Mouse (Mus musculus): ENCODE measurements around the gene Fpr3. TPM values are rescaled to one million over a fixed set of nuclear protein-coding genes. Genes with fewer than 3 reads are reported as not detected.

The Fpr3 gene
- polyA plus RNA-seq, 1 experiment from 2014 or later: not detected

- H3K4me3 ChIP-seq (replicated peaks; ENCODE audit: low read depth, low read length): no peak overlapping the region
- ATAC-seq (replicated peaks; ENCODE audit: low FRiP score, low read depth): no peak
- no peak for TF ChIP-seq CTCF (IDR thresholded peaks at IDR 0.05; ENCODE audit: low read depth)
- no peak overlapping the region for H3K4me2 ChIP-seq (ENCODE audit: low read length)
- no peaks in the 10 kb centered on the region for H3K36me3 ChIP-seq (ENCODE audit: insufficient read depth, low read length)
- no peaks in the 10 kb centered on the region; the same call in 1 of the 2 replicates for H3K27me3 ChIP-seq (ENCODE audit: insufficient read depth, low read length)
- no peak overlapping the region for H3K9ac ChIP-seq (ENCODE audit: low read depth, low read length)
- no peak overlapping the region for H3K27ac ChIP-seq
- H3K9me3 ChIP-seq (replicated peaks; ENCODE audit: low read length): no peaks in the 10 kb centered on the region
- DNase-seq (ENCODE audit: low spot score): no peak
- no peaks in the 10 kb centered on the region for H3K4me1 ChIP-seq (replicated peaks; ENCODE audit: insufficient read depth, low read length)
- WGBS: 77% methylated on average over 1 of the region's 1 CpGs
Measured at GRCm38 (mm10) chr17:17879347-17879746, 8.3 kb upstream of the Fpr3 start.

DNA sequence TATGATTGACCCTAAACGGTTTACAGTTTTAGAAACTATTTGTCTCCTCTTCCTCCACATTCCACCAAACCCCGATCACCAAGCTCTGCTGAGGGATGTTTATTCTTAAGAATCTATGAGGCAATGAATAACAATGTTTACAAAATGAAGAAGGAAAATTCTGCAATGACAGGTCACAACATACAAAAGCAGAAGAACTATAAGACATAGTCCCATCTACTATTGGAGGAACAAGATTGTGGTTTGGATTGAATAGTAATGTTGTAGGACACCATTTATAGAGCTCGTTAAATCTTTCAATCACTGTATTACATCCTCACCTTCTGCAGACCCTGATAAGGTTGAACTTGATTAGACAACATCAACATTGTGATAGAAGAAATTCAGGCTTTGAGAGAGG is 5.0 kb upstream of the Fpr3 start:
- no peaks in the 10 kb centered on the region for H3K4me1 ChIP-seq (replicated peaks; ENCODE audit: insufficient read depth, low read length)
- H3K36me3 ChIP-seq (ENCODE audit: insufficient read depth, low read length): no peaks in the 10 kb centered on the region
- TF ChIP-seq CTCF (IDR thresholded peaks at IDR 0.05; ENCODE audit: low read depth): no peak
- DNase-seq (ENCODE audit: low spot score) (no peak), ATAC-seq (replicated peaks; ENCODE audit: low FRiP score, low read depth) (no peak)
- H3K9me3 ChIP-seq (replicated peaks; ENCODE audit: low read length): no peaks in the 10 kb centered on the region
- no peak overlapping the region for H3K9ac ChIP-seq (ENCODE audit: low read depth, low read length)
- WGBS: 78% methylated on average over 3 of the region's 3 CpGs
- H3K4me2 ChIP-seq (ENCODE audit: low read length): no peak overlapping the region
- H3K27me3 ChIP-seq (ENCODE audit: insufficient read depth, low read length): no peaks in the 10 kb centered on the region; the same call in 1 of the 2 replicates
- H3K4me3 ChIP-seq (replicated peaks; ENCODE audit: low read depth, low read length): no peak overlapping the region
- H3K27ac ChIP-seq: no peak overlapping the region

- no peak within 1 kb of the TSS for H3K27ac ChIP-seq
- H3K4me2 ChIP-seq (ENCODE audit: low read length): no peak within 1 kb of the TSS
- no peak within 1 kb of the TSS for H3K4me3 ChIP-seq (replicated peaks; ENCODE audit: low read depth, low read length)
- H3K9ac ChIP-seq (ENCODE audit: low read depth, low read length): no peak within 1 kb of the TSS
- DNase-seq (ENCODE audit: low spot score): no peak
- no peaks in the 10 kb centered on the region; the same call in 1 of the 2 replicates for H3K27me3 ChIP-seq (ENCODE audit: insufficient read depth, low read length)
- H3K4me1 ChIP-seq (replicated peaks; ENCODE audit: insufficient read depth, low read length): no peaks in the 10 kb centered on the region
- 55% methylated on average over 1 of the region's 1 CpGs for WGBS
- ATAC-seq (replicated peaks; ENCODE audit: low FRiP score, low read depth): no peak
- no peaks in the 10 kb centered on the region for H3K36me3 ChIP-seq (ENCODE audit: insufficient read depth, low read length)
- TF ChIP-seq CTCF (IDR thresholded peaks at IDR 0.05; ENCODE audit: low read depth): no peak
- H3K9me3 ChIP-seq (replicated peaks; ENCODE audit: low read length): no peaks in the 10 kb centered on the region
Measured at GRCm38 (mm10) chr17:17883840-17884239, 3.8 kb upstream of the Fpr3 start, which contains the start of gene Fpr1. TSS of gene Fpr1 (minus strand) at chr17:17883940.

DNA sequence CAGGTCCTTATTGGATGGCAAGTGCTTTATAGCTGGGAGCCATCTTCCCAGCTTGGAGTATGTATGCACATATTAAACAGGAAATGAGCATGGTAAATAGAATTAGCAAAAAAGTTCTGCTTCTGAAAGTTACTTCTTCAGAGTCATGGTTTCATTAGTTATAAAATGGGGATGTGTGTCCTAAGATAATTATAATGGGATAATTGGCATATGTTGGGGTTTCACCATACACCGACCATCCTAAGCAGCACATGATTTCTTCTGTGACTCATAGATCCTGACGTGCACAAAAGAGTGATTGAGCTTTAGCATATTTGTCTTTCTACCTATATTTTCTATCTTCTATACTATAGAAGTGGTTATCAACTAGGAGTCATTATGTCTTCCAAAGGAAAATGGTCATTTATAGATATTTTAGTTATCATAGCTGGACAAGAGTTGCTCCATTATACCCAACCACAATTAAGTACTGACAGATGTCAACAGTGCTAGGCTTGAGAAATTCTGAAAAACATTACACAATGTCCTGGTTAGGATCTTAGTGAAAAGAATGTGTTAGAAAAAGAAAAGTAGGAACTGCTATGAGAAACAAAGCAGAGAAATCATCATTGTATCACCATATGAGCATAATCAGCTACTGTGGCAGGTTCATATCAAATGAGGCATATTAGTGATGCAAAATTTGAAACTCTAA is 2.2 kb downstream of the Fpr3 start:
- Histone ChIP-seq H3K36me3 (ENCODE audit: insufficient read depth, low read length) (no peaks in the 10 kb centered on the region), H3K4me3 (replicated peaks; ENCODE audit: low read depth, low read length) (no peak overlapping the region), H3K4me2 (ENCODE audit: low read length) (no peak overlapping the region), H3K27me3 (ENCODE audit: insufficient read depth, low read length) (no peaks in the 10 kb centered on the region), H3K27ac (no peak overlapping the region), H3K4me1 (replicated peaks; ENCODE audit: insufficient read depth, low read length) (no peaks in the 10 kb centered on the region), H3K9ac (ENCODE audit: low read depth, low read length) (no peak overlapping the region), H3K9me3 (replicated peaks; ENCODE audit: low read length) (no peaks in the 10 kb centered on the region)
- whole genome bisulfite sequencing: 84% methylated on average over 2 of the region's 2 CpGs
- ATAC-seq (replicated peaks; ENCODE audit: low FRiP score, low read depth) (no peak), DNase-seq (ENCODE audit: low spot score) (no peak)
- no peak for TF ChIP-seq CTCF (IDR thresholded peaks at IDR 0.05; ENCODE audit: low read depth)

GRCm38 (mm10) chr17:17896039-17896438 is 8.4 kb downstream of the Fpr3 start:
- ATAC-seq (replicated peaks; ENCODE audit: low FRiP score, low read depth) (no peak), DNase-seq (ENCODE audit: low spot score) (peak; percentile 82)
- Histone ChIP-seq H3K9me3 (replicated peaks; ENCODE audit: low read length) (no peaks in the 10 kb centered on the region), H3K4me3 (replicated peaks; ENCODE audit: low read depth, low read length) (no peak overlapping the region), H3K36me3 (ENCODE audit: insufficient read depth, low read length) (no peaks in the 10 kb centered on the region), H3K4me1 (replicated peaks; ENCODE audit: insufficient read depth, low read length) (no peaks in the 10 kb centered on the region), H3K27me3 (ENCODE audit: insufficient read depth, low read length) (no peaks in the 10 kb centered on the region), H3K9ac (ENCODE audit: low read depth, low read length) (no peak overlapping the region), H3K27ac (no peak overlapping the region), H3K4me2 (ENCODE audit: low read length) (no peak overlapping the region)
- WGBS: 2% methylated on average over 4 of the region's 4 CpGs
- TF ChIP-seq CTCF (IDR thresholded peaks at IDR 0.05; ENCODE audit: low read depth): peak; percentile 83

DNA sequence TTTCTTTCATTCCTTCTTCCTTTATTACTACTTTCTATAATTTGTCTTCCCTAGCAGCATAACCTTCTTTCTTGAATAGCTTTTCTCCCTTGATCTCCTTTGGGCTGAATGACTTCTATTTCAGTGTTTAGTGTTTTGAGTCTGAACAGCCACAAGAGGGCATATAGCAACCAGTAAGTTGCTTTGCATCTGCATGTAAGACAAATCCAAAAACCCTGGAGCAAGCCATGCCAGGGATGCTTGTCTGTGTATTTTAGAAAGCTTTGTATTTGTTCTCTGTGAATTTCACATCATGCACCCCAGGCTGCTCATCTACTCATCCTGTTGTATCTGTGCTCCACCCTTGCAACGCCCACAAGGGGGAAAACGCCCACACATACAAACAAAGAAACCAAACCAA is 11.6 kb downstream of the Fpr3 start:
- DNase-seq (ENCODE audit: low spot score): peak; percentile 59
- H3K4me3 ChIP-seq (replicated peaks; ENCODE audit: low read depth, low read length): no peak overlapping the region
- WGBS: 80% methylated on average over 2 of the region's 2 CpGs
- no peaks in the 10 kb centered on the region for H3K9me3 ChIP-seq (replicated peaks; ENCODE audit: low read length)
- peak; percentile 63 for TF ChIP-seq CTCF (IDR thresholded peaks at IDR 0.05; ENCODE audit: low read depth)
- H3K36me3 ChIP-seq (ENCODE audit: insufficient read depth, low read length): no peaks in the 10 kb centered on the region
- H3K27ac ChIP-seq: no peak overlapping the region
- no peak overlapping the region for H3K9ac ChIP-seq (ENCODE audit: low read depth, low read length)
- H3K4me2 ChIP-seq (ENCODE audit: low read length): no peak overlapping the region
- no peaks in the 10 kb centered on the region for H3K4me1 ChIP-seq (replicated peaks; ENCODE audit: insufficient read depth, low read length)
- no peak for ATAC-seq (replicated peaks; ENCODE audit: low FRiP score, low read depth)
- no peaks in the 10 kb centered on the region for H3K27me3 ChIP-seq (ENCODE audit: insufficient read depth, low read length)

GRCm38 (mm10) chr17:17900768-17901167 is 13.1 kb downstream of the Fpr3 start:
- Histone ChIP-seq H3K4me1 (replicated peaks; ENCODE audit: insufficient read depth, low read length) (no peaks in the 10 kb centered on the region), H3K4me3 (replicated peaks; ENCODE audit: low read depth, low read length) (no peak overlapping the region), H3K4me2 (ENCODE audit: low read length) (no peak overlapping the region), H3K9me3 (replicated peaks; ENCODE audit: low read length) (no peaks in the 10 kb centered on the region), H3K36me3 (ENCODE audit: insufficient read depth, low read length) (no peaks in the 10 kb centered on the region), H3K9ac (ENCODE audit: low read depth, low read length) (no peak overlapping the region), H3K27me3 (ENCODE audit: insufficient read depth, low read length) (no peaks in the 10 kb centered on the region), H3K27ac (no peak overlapping the region)
- no peak for ATAC-seq (replicated peaks; ENCODE audit: low FRiP score, low read depth)
- no peak for TF ChIP-seq CTCF (IDR thresholded peaks at IDR 0.05; ENCODE audit: low read depth)
- 91% methylated on average over 1 of the region's 1 CpGs for WGBS
- DNase-seq (ENCODE audit: low spot score): no peak
